Mouse (Mus musculus) liver, embryonic 13.5 days (tissue): ENCODE results near the gene Plod3. TPM values are rescaled to one million over a fixed set of nuclear protein-coding genes. Genes with fewer than 3 reads are reported as not detected.

Experiments
- ATAC-seq: fragments of 200-750 bp; cut with Nextera tagmentation; 2 replicates; pipeline ENCODE4 v1.8.0; 2017; ENCODE audit warnings: low read depth, mild to moderate bottlenecking, moderate number of reproducible peaks, moderate library complexity
- DNase-seq: peaks from one replicate; pipeline ENCODE4 v3.0.0; 2022
- H3K27ac ChIP-seq: fragments of 300-500 bp; sonication (generic); 2 replicates; pipeline ENCODE4 v1.5.1; 2015; ENCODE audit warnings: moderate library complexity, mild to moderate bottlenecking, inconsistent platforms
- H3K27me3 ChIP-seq: fragments of 300-500 bp; sonication (generic); 2 replicates; pipeline ENCODE4 v1.6.1; 2015; ENCODE audit warnings: mild to moderate bottlenecking, inconsistent platforms
- H3K36me3 ChIP-seq: fragments of 300-500 bp; sonication (generic); 2 replicates; pipeline ENCODE4 v1.6.1; 2015; ENCODE audit warnings: mild to moderate bottlenecking, inconsistent platforms
- H3K4me1 ChIP-seq: fragments of 300-500 bp; sonication (generic); replicated peaks from 2 replicates; pipeline ENCODE4 v1.6.1; 2015; ENCODE audit warnings: inconsistent platforms
- H3K4me2 ChIP-seq: fragments of 300-500 bp; sonication (generic); 2 replicates; pipeline ENCODE4 v1.6.1; 2015; ENCODE audit warnings: inconsistent platforms, mild to moderate bottlenecking, moderate library complexity
- H3K4me3 ChIP-seq: fragments of 300-500 bp; sonication (generic); replicated peaks from 2 replicates; pipeline ENCODE4 v1.5.1; 2015; ENCODE audit warnings: mild to moderate bottlenecking, inconsistent platforms
- H3K9ac ChIP-seq: fragments of 300-500 bp; sonication (generic); 2 replicates; pipeline ENCODE4 v1.6.1; 2015; ENCODE audit warnings: mild to moderate bottlenecking, inconsistent platforms
- H3K9me3 ChIP-seq: fragments of 300-500 bp; sonication (generic); replicated peaks from 2 replicates; pipeline ENCODE4 v1.6.1; 2016; ENCODE audit warnings: inconsistent platforms
- WGBS: fragments of 180-500 bp; shearing (Covaris S2); methylation state at CpG from one replicate; pipeline ENCODE4 v1.1.7; 2015; ENCODE audit not compliant: insufficient replicate concordance; 5-methylcytosine and 5-hydroxymethylcytosine counted together
- microRNA counts: library from miRNA; unstranded; fragments of <30 nt; microRNA quantifications from one replicate; lab custom pipeline; 2016
- microRNA-seq: library from miRNA; unstranded; fragments of <30 nt; microRNA quantifications from one replicate; pipeline ENCODE4, GENCODE M21; 2016
- polyA plus RNA-seq: library from polyadenylated mRNA; unstranded; fragments of >200 nt; fragmentation: Nextera tagmentation; extraction: Ambion mirVana; gene quantifications from 2 replicates; pipeline ENCODE4 v1.2.1, GENCODE M21; 2015

Gene Plod3
- polyA plus RNA-seq, 1 experiment from 2014 or later = 12.8 TPM

- H3K36me3 ChIP-seq = peaks cover 65% of the 10 kb centered on the region
- WGBS = 80% methylated on average over 10 of the region's 10 CpGs
Measured at GRCm38 (mm10) chr5:137041442-137041841, 54.6 kb downstream of the Plod3 start.

DNA sequence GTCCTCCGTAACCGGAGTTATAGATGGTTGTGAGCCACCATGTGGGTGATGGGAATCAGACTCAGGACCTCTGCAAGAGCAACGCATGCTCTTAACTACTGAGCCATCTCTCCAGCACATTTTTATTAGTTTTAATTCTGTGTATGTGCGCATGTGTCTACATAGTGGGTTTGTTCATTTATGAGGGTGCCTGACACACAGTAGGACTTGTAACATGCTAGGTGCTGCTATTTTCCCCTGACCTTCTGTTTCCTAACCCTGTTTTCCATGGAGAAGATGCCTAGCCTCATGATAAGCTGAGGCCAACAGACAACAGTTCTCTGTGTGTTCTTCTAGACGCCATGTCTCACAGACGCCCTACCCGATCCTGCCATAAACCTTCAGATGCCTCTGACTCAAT, 57.2 kb downstream of the Plod3 start:
- 87% methylated on average over 7 of the region's 7 CpGs for WGBS
- ATAC-seq (no peak), DNase-seq (no peak)

More at GRCm38 (mm10) chr5:137041442-137041841, 54.6 kb downstream of the Plod3 start:
- H3K27ac ChIP-seq = no peak overlapping the region
- no peaks in the 10 kb centered on the region for H3K9me3 ChIP-seq
- H3K4me2 ChIP-seq = no peak overlapping the region
- ATAC-seq = no peak
- H3K27me3 ChIP-seq = no peaks in the 10 kb centered on the region
- no peak for DNase-seq
- H3K9ac ChIP-seq = no peak overlapping the region
- peaks cover 21% of the 10 kb centered on the region for H3K4me1 ChIP-seq
- no peak overlapping the region for H3K4me3 ChIP-seq

DNA sequence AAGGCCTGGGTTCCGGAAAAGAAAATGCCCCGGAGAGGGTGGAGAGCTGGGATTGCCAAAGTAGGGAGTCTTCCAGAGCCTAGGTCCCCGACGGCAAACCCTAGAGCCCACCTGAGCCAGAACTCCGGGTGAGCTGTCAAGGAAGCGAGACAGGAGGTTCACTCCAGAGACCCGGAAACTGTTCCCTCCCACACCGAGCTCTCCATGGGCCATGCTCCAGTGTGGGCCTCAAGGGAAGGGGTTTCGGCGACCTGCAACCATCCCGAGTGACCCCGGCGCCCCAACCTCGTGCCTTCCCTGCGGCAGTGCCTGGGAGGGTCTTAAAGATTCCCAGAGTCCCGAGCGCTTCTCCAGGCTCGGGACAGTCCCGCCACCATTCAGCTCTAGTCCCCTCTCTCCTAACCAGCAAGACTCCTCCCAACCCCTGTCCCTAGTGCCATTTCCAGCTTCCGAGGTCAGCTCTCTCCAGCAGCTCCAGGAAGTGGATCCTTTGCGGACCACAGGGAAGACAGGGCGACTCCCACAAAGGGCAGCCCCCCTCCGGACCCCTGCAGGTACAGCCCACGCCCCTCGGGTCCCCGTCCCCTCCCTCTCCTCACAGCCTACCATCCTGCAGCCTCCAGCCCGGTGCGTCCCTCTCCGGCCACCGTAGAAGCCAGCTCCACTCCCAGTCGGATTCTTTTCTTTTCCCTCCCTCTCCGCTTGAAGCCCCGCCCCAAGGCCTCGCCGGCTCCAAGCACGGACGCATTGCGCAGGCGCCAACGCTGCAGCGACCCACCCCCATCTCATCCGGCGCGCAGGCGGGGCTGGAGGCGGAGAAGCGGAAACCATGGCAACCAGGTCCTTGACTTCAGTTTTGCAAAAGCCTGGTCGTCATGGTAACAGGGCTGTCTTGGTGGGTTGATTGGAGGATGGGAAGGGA, 58.8 kb downstream of the Plod3 start, which contains the start of gene Ap1s1:
Gene Ap1s1 (minus strand): TSS at position 734 of the 922 bp plus-strand sequence.
- WGBS = under 1% methylated on average over 48 of the region's 48 CpGs
- ATAC-seq = peak; percentile 87

More for the DNA sequence above, 57.2 kb downstream of the Plod3 start:
- Histone ChIP-seq H3K4me2 (no peak overlapping the region), H3K36me3 (peaks cover 40% of the 10 kb centered on the region), H3K4me1 (peaks cover 22% of the 10 kb centered on the region), H3K27me3 (peaks cover 9% of the 10 kb centered on the region; the same call in 1 of the 2 replicates), H3K27ac (no peak overlapping the region), H3K9me3 (no peaks in the 10 kb centered on the region), H3K9ac (no peak overlapping the region), H3K4me3 (no peak overlapping the region)

More for the DNA sequence above, 58.8 kb downstream of the Plod3 start, which contains the start of gene Ap1s1:
- H3K9me3 ChIP-seq = no peaks in the 10 kb centered on the region
- H3K4me1 ChIP-seq = peaks cover 22% of the 10 kb centered on the region
- H3K27ac ChIP-seq = peak within 1 kb of the TSS; percentile 77
- peak within 1 kb of the TSS; percentile 86 for H3K9ac ChIP-seq
- H3K4me2 ChIP-seq = peak within 1 kb of the TSS; percentile 93
- H3K27me3 ChIP-seq = peaks cover 9% of the 10 kb centered on the region; the same call in 1 of the 2 replicates
- H3K4me3 ChIP-seq = peak within 1 kb of the TSS; percentile 82
- peaks cover 24% of the 10 kb centered on the region for H3K36me3 ChIP-seq
- peak; percentile 92 for DNase-seq

MicroRNAs encoded within 50 kb of the gene (microRNA counts, 519-probe panel; counts per million panel counts)
- 114 counts per million for microRNA mmu-miR-702 (lab: Ali Mortazavi, UCI)

Small RNAs within 50 kb of the gene (microRNA-seq; reads per million reads assigned to microRNA genes)
- gene Mir702 = 35.2 reads per million, percentile 40 among the genes with 10 or more reads in this experiment

Other genes starting within 250 kb of the Plod3 start
- 1.3 and 1.8 TPM in 2 replicates for gene Col26a1, start 103.8 kb upstream of the Plod3 start, polyA plus RNA-seq
- 13.3 and 13.7 TPM in 2 replicates for gene Ift22, start 78.9 kb upstream of the Plod3 start, polyA plus RNA-seq
- 190 and 196 TPM in 2 replicates for gene Fis1, start 33.7 kb upstream of the Plod3 start, polyA plus RNA-seq
- 2.3 and 3.0 TPM in 2 replicates for gene Cldn15, start 20.4 kb upstream of the Plod3 start, polyA plus RNA-seq
- gene Znhit1, start 1.0 kb downstream of the Plod3 start, polyA plus RNA-seq = 57.8 and 61.7 TPM in 2 replicates
- gene Vgf, start 39.4 kb downstream of the Plod3 start, polyA plus RNA-seq = not detected in 2 replicates
- gene Ap1s1, start 59.1 kb downstream of the Plod3 start, polyA plus RNA-seq = 109 and 114 TPM in 2 replicates
- gene Serpine1, start 85.2 kb downstream of the Plod3 start, polyA plus RNA-seq = 0.05 TPM in 1 of 2 replicates, not detected in the other
- 8.4 and 9.9 TPM in 2 replicates for gene Trim56, start 129.2 kb downstream of the Plod3 start, polyA plus RNA-seq
- gene Muc3, start 162.3 kb downstream of the Plod3 start, polyA plus RNA-seq = not detected in 2 replicates
- gene Muc3a, start 225.4 kb downstream of the Plod3 start, polyA plus RNA-seq = 0.05 TPM in 1 of 2 replicates, not detected in the other